Mouse (Mus musculus) telencephalon, adult 2 months (tissue): ENCODE measurements at regions not wholly inside any gene's neighbourhood (a gene's known extent, or its start where the extent isn't known, plus 50 kb on each side); places are given as distances from the start of the nearest gene placed in this dataset.

Experiments used
- DNase-seq: peaks from one replicate; pipeline ENCODE4 v3.0.0-alpha.2; 2011; ENCODE audit warnings: low read depth, low spot score

DNA sequence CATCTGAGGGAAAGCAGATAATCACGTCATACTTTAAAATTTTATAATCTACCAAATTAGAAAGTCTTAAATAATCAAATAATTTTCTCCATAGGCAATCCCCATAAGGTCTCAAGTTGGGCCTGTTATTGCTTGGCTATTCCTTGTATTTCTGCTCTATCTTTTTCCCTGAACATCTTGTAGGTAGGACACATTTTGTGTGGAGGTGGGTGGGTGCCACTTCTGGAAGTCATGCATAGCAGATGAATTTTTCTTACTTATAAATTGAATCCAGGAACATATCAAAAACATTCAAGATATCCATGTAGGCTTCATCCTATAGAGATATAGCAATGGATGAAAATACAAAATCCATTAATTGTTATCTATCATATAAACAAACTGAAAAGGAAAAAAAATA lies 1418.7 kb downstream of the Cdh11 start:
- peak; percentile 33 for DNase-seq

DNA sequence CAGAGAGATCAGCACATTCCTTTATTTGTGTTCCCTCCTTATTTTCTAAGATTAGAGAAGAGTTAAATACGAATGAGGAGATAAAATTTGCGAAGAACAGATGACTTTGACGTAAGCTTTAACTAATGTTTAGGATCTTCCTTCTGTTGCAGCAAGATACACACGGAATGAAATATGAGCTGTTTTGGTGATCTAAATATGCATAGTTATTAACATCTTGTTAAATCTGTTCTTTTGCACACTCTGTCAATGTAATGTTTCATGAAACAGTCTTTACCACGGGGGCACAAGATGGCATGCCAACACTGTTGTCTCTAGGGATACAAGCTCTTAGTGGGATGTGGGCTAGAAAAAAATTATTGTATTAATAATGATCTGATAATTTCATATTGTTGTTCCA lies 1434.6 kb downstream of the Cdh11 start:
- DNase-seq, result no peak

DNA sequence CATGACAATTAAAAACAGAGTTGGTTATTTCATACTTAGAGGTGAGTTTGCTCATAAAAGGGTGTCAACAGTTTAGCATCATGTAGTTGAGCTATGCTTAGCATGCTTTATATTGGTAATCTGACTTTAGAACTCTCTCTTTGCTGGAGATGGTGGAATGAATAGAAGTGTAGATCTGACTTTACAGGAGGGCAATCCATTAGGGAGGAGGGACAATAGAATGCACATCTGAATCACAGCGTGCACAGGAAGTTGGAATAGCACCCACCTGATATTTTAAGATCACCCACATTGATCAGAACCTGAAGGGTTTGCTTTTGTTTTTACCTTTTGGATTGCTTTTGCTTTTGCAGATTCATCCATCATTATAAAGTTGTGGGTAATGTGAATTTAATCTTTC lies 1435.7 kb downstream of the Cdh11 start:
- DNase-seq, result no peak

DNA sequence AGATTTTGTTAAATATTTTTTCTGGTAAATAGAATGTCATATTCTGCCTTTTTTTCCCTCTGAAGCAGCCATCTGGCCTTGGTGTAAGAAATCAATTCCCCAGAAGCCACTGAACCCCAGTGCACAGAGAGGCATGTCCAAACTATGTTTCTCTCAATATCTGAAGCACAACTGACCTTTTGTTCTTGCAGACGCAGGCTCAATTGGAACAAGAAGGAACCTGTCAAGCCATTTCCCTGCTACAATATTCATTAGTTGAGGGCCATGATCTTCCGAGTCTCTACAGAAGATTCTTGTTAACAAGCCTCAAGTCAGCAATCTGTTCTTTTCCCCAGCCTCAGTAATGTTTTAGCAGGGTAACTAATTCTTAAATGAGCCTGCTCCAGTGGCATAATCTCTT lies 1456.2 kb downstream of the Cdh11 start:
- DNase-seq, result no peak

DNA sequence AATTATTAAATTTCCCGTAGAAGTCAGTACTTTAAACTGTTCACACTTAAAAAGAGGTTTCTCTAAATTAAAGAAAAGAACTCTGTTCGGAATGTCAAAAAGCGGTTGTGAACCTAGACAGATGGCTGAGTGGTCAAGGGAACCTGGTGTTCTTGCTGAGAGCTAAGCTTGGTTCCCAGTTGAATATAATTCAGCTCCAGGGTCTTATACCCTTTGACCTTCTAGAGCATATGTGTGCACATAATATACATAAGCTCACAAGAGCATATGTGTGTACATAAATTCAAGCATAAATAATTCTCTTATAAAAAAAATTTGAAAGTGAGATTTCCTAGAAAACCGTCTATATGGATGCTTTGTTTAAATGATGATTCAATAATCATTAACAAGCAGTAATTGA lies 1456.7 kb downstream of the Cdh11 start:
- no peak for DNase-seq

DNA sequence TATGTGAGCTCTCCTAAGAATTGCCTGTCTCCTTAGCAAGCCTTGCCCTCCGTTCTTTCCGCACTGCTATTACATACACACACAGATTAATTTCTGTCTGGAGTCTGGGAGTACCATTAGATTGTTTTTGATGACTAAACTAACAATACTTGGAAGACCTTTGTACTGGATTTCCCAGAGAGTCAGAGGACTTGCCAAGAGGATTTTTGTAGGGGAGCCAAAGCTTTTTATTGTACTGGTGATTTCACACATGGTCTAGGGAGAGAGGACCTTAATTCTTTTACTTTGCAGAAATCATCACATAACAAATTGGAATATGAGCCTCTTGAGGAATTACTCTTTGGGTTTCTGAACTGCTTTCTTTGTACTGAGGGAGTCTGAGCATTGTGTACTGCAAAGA lies 1486.9 kb downstream of the Cdh11 start:
- no peak for DNase-seq

DNA sequence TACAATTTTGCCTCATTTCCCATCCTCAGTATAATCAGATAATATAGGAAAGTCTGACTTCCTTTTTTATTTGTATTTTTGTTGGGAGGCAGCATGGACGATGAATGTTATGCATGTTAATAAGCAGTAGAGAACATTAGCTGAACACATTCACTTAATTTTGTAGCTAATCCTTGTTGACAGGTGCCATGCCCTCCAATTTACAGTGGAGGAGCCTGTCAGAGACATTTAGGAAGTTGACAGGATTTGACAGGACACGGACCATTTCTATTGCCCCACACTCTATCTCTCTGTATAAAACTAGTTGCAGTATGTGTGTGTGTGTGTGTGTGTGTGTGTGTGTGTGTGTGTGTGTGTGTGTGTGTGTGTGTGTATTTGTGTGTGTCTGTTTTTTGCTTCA lies 1495.4 kb downstream of the Cdh11 start:
- no peak for DNase-seq

DNA sequence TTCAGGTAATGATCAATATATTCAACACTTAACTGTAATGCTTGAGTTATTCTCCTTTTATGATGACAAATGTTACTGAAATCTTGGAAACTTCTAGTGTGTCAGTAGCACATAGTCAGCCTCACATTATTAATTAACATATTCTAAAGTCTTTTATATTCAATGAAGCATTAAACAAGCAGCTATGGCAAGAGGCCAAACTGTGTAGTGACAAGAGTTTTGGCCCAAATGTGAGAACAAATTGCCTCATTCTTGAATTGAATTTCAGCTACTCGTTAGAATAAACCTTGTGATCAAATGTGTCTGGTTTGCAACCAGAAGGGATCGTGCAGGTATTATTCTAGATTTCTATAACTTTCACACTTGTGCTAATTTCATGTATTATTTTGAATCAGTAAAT lies 1542.8 kb downstream of the Cdh11 start:
- no peak for DNase-seq

DNA sequence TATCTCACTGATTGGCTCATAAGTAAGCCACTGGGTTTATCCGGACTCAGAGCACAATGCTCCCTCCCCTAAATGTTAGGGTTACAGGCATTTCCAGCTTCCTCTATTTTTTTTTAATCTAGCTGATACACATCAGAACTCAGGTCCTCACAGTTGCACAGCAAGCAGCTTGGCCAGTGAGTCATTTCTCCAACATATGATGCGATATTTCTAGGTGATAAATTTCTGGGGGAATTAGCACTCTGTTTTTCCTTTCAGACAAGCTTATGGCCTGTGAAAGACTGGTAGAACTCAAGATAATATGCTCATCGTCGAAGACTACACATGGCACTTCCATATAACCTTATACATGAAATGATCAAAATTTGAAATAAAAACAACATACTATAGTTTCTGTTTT lies 1543.6 kb downstream of the Cdh11 start:
- peak; percentile 12 for DNase-seq

DNA sequence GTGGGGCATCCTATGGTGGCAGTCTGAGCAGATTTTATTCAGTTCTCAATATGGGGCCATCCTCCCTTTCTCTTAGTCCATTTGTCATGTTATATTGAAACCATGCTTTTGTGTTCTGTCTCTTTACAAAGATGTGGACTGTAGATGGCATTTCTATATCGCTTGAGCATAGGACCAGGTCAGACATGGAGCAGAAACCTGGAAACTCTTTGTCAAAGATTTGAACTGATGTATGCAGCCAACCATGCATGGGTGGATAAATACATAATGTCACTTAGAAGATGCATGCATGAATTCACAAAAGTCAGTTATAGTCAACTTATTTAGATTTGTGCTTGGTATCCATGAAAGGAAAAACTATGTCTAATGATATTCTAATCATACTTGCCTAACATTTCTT lies 1587.5 kb downstream of the Cdh11 start:
- no peak for DNase-seq

DNA sequence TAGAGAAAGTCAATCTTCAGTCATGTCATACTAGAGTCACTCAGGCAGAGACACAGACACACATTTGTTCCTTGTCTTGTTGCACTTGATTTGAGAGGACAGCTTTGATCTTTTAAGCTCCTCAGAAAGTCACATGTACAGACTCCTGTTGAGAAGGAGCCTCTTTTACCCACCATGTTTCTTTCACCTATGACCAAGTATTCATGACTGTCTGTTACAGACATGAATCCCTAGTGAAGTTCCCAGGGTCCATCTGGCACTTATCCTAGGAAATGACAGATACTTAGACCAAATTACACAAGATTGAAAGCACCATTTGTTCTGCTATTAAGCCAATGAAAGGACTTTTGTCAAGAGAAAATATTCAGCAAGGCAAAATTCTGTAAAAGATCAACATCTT lies 1588.7 kb downstream of the Cdh11 start:
- no peak for DNase-seq

DNA sequence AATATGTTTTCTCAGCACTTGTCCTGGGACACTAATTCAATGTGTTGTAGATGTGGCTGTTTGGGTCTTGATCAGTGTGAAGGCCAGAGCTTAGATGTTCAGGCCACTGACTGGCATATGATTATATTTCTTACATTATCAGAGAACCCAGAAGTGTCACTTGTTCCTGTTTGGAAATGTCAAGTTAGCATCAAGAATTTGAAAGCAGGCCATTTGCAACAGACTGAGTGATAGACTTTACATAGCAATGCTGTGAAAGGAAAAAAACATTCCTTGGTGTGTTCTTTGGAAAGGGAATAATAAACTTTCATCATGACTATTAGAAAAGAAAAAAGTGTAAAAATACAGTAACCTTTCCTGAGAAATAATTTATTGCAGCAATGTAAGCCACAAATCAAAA lies 1596.9 kb downstream of the Cdh11 start:
- DNase-seq, result no peak

DNA sequence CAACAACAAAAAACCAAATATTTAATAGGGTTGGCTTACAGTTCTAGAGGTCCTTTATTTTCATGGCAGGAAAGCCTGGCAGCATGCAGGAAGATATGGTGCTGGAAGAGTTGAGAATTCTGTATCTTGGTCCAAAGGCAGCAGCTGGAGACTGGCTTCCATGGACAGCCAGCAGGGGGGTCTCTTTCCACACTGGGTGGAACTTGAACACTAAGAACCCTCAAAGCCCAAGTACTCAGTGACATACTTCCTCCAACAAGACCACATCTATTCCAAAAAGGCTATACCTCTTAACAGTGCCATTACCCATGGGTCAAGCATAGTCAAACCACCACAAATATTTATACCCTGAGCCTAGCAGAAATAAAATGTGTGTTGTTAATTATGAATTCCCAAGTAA lies 1630.5 kb downstream of the Cdh11 start:
- DNase-seq, result no peak
